Mouse (Mus musculus) fat pad, adult 2 months (tissue): ENCODE data around the gene Taf9.
A peak's percentile ranks its signal among the peaks of the same experiment; 100 is the strongest.

ENCODE experiments used
- DNase-seq: peaks from one replicate; pipeline ENCODE4 v3.0.0-alpha.2; 2011; ENCODE audit warnings: low read depth, low spot score; ENCODE audit errors: extremely low read depth

Taf9 gene

DNA sequence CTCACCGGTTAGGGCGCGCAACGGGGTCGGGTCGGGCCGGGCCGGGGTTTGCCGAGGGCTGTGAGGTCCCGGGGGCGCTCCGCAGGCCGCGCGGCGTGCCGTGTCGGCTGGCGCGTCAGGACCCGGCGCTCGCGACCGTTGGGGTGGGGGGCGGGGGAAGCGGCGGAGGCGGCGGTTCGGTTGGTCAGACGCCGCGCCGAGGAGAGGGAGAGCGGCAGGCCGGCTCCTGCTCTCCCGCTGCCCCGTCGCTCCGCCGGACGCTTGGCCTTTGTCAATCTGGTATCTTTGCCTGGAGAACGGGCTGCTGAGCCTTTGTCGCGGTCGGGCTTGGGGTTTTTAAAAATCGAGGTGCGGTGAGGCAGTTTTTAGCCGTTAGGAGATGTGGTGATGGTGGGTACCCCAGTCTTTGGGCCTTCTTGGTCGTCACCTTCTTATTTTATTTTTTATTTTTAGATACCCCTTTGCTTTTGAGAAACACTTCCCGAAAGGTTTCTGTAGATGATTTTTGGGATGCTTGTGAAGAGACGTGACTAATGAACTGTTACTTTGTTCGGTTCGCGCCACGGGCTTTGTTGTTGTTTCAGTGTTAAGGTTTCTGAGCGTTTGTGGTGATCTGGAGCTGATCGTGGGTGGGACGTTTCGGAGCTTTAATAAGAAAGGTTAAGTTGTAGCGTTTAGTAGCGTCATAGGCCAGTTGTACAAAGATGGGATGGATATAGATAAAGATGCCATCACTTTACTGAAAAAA, at the start of gene Taf9:
Gene Taf9, plus strand, starts transcription at position 141 of the 748 bp plus-strand sequence.
- no peak for DNase-seq

DNA sequence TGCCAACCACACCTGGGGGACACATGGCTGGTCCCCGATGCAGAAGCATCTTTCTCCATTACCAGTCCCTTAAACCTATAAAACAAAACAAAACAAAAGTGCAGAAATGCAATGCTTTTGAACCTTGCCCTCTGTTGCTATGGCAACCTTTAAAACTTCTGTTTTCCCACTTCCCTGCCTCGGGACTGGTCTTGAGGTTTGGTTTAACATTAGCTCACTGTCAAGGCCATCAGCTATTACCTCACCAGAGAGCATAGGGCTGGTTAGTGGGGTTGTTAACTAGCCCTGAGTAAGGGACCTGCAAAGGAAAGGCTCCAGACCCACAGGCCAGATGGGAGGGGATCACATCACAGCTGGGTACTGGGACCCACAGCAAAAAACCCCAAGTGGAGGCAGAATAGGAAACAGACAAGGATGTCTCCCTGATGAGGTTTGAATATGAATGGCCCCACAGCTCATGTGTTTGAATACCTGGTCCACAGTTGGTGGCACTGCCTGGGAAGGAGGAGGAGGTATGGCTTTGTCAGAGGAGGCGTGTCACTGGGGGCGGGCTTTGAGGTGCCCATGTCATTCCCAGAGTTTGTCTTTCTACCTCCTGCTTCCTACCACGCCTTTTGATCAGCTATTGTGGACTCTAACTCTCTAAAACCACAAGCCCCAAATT, 49.0 kb upstream of the Taf9 start:
- no peak for DNase-seq

DNA sequence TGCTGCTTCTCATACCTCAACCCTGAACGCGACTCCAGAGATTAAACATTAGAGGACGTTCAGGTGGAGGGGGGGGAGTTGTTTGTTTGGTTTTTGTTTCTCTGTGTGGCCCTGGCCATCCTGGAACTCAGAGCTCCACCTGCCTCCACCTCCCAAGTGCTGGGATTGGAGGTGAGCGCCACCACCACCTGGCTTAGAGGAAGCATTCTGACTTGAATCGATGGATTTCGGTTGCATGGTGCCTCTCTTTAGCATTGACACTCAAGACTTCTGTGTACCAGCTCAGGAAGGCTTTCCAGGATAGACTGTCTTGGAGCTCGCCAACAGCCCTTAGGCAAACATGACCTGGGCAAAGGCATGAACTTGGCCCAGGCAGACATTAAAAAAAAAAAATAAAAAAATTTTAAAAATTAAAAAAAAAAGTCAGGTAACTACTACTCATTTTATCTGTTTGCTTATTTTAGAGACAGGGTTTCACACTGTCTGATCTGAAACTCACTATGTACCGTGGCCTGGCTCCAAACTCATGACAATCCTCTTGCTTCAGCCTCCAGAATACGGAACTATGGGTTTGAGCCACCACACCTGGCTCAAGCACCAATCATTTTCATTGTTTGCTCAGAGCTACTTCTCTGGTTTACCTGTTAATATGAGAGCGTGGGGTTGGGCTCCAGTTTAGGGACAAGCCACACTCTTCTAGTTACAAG, 48.2 kb upstream of the Taf9 start:
- DNase-seq = no peak

DNA sequence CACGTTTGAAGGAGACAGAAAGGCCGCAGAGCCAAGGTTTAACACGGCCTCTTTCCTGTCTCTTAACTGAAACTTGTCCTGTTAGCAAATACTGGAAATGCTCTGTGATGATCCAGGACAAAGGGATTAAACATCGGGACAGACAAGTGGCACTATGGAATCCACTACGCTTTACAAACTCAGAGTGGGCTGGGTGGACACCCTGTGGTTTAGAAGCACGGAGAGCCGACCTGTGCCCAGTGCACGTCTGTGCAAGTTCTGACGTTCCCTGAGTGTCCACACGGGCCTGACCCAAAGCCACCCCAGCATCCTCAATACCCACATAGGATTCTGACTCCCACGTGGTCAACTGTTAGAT, 47.7 kb upstream of the Taf9 start:
- no peak for DNase-seq

DNA sequence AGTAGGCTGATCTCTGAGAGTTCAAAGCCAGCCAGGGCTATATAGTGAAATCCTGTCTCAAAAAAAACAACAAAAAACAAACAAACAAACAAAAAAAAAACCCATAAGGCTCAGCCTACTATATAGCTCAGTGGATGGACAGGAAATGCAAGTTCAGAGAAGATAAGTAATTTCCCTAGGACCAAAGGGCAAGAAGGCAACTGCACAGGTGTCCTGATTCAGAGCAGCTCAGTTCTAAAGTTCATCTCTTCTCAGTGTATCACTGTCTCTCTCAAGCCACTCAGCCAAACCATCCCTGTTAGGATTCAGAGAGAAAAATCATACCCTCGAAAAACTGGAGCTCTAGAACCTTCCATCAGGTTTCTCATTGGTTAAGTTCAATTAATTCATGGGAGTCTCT, 45.5 kb upstream of the Taf9 start:
- DNase-seq = no peak

GRCm38 (mm10) chr13:100607756-100608155, 43.6 kb upstream of the Taf9 start:
- no peak for DNase-seq

- DNase-seq = no peak
Measured at GRCm38 (mm10) chr13:100611266-100611665, 40.1 kb upstream of the Taf9 start.

DNA sequence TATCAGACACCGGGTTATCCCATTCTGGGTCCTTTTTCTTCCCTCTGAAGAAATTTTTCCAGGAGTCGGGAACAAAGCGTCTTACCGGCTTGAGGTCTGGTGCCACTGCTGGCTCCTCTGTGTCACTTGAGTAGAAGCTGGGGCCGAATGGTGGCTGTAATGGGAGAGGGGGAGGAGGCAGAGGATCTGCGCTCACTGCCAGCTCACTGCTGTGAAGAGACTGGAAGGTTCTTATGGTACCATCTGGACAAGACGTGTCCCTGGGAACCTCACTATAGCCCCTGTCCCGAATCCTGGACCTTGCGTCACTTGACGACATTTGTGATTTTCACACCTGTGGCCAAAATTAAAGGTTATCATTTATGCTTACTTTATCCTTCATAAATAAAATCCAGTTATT, 39.1 kb upstream of the Taf9 start:
- no peak for DNase-seq

GRCm38 (mm10) chr13:100612903-100613302, 38.5 kb upstream of the Taf9 start:
- no peak for DNase-seq

DNA sequence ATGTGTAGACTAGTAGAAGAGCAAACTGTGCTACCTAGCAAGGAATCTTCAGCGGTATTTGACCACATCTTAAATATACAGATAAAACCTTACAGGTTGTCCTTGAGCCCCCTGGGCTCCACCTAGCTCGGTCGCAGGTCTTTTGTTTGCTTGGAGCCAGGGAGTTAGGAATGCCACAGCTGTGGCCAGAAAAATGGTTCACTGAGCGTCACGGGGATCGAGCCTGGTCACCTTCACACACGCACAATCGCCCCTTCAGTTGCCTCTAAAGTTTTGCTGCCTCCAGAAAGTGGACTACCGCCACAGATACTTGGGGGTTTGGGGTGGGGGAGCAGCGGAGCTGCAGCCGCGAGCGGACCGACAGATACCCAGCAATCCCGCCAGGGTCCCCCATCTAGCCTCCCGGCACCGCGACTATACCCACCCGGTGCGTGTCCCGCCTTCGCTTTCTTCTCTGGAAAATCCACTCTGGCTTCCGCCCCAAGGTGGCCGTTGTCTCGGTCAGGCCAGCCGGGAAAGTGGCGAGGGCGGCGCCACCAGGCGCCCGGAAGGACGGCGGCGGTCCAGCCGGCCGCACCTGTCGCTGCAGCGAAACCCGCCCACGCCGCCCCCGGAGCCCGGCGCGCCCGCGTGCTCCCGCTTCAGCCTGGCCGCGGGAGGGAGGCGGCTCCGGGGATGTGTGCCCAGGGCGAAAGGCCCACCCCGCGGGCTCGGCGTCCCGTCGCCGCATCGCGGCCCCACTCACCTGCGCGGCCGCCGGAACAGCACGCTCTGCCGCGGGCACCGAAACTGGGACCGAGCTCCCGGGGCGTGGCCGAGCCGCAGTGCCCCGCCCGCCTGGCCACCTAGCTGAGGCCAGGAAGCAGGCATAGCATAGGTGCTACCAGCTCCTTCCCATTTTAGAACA, 34.9 kb upstream of the Taf9 start, which contains the start of gene Marveld2:
Gene Marveld2, minus strand, starts transcription at position 791 of the 907 bp plus-strand sequence.
- DNase-seq = no peak

DNA sequence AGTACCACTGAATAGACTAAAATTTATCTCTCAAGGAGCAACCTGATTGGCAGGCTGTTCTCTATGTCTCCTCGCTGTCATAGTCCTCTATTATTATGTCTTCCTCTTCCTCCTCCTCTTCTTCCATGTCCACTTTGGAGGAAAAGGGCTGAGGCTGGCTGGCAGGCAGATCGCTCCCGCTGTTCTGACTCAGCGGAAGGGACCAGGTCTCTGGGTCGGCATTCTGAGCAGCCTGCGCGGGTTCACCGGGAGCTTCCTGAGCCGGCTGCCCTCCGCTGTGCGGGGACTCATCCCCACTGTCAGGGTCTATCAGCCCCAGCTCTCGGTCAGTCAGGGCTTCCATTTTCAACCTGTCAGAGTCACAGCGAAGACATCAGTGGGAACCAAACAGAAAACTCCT, 33.8 kb upstream of the Taf9 start:
- DNase-seq = no peak

DNA sequence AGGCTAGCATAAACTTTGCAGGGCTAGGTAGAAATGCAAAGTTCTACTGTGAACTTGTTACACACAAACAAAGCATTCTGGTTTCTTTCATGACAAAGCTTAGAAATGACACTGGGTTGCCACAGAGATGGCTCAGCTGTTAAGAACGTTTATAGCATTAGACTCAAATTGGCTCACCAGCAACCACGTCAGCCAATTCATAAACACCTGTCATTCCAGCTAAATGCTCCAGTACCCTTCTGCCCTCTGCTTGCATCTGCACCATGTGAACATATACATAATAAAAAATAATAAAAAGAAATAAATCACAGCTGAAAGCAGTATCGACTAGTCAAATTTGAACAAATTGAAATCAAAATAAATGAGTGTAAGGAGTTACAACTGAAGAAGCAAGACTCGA, 29.1 kb upstream of the Taf9 start:
- no peak for DNase-seq

- DNase-seq = no peak
Measured at GRCm38 (mm10) chr13:100634106-100634691, 17.2 kb upstream of the Taf9 start.

DNA sequence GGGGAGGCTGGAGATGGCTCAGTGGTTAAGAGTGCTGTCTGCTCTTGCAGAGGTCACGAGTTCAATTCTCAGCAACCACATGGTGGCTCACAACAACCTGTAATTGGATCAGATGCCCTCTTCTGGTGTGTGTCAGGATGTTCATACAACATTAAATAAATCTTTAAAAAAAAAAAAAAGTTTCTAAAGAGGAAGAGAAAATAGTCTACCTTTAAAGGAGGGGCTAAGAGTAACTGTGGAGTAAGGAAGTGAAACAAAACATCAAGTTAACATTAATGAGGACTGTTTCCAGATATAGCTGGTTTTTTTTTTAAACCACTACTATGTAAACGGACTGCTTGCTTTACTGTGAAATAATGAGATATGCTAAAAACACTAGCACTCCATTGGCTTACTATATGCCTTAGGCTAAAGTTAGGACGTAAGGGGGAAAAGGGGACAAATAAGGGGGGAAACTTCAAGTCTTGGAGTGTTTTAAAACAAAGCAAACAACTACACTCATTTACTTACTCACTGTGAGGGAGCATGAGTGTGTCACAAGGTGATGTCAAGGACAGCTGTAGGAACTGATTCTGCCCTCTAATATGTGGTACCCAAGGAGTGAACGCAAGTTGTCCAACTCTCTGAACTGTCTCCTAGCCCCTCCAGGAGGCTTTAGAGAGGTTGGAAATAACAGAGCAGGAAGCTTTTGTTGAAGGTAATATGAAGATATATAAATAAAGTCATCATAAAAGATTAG, 8.7 kb upstream of the Taf9 start:
- DNase-seq = no peak

DNA sequence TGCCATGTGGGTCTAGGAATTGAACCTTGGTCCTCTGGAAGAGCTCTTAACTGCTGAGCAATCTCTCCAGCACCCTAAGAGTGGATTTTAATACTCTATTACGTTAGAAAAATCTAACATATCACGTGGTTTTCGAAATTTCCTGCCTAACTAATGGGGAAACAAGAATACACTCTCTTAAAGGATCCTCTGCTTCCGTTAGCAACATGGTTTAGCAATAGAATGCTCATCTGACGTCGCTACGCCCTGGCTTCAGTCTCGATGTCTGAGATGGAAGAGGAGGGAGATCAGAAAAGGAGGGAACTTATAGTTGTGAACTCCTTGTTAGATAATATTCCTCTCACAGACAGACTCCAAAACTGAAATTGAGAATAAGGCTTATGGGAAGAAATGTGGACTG, 3.2 kb upstream of the Taf9 start:
- DNase-seq = no peak

DNA sequence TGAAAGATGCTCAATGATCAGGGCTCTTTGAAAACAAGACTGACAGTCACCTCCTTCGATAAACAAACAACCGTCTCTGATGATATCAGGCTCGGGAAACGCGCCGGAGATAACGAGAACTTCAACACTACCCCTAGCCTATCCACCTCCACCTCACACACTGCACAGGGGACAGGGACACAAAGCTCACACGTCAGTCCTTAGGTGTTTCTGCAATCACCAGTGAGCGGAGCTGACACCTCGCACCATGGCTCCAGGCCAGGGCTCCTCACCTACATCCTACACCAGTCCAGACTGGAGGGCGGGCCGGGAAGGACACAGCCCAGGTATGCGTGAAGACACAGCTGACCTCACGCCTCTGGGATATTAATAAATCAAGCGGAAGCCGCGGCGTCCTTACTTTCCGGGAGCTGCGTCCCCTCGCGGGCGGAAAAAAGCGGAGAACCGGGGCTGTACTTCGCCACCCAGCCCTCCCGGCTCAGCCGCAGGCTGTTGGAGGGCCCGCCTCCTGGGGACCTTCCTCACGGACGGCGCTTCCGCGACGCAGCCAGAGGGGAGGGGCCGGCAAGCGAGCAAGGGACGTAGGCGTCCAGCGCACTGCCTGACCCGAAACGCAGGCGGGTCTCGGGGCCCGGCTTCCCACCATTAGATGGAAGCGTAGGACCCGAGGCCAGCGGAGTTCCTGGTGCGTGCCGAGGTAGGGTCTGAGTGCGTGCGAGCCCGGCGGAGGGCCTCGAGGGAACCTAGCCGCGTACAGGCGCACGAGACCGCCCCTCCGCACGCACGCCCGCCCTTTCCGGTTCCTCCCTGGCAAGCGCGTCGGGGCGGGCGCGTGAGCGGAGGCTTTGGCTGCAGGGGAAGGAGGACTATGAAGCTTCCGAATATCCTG, 585 bp upstream of the Taf9 start, which contains the start of the genes Ak6 and Rad17:
Gene Ak6, plus strand, starts transcription at position 430 of the 889 bp plus-strand sequence.
Gene Rad17, minus strand, starts transcription at position 502 of the 889 bp plus-strand sequence.
- peak; percentile 40 for DNase-seq

- no peak for DNase-seq
Measured at GRCm38 (mm10) chr13:100658091-100658490, 6.7 kb downstream of the Taf9 start.

GRCm38 (mm10) chr13:100659864-100660456, 8.6 kb downstream of the Taf9 start:
- no peak for DNase-seq
